ENCODE assay signal across 9 mouse cellular contexts in the genomic region with DNA sequence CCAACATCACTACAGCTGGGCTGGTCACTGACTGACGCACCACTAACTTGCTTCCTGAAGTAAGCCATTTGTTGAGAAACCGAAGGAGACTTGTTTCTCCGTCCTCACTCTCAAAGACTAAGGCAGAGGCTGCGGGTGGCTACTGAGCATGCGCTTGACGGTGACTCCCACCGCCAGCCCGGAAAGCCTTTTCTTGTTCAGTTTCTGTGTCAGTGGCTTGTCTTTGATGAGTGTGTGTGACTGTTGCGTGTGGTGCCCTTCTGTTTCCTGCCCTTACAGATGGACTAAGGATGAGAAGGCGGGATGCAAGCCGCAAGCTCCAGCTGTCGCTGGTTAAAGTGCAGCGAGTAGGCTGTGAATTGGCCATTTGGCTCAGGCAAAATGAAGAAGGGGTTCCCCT. TPM values are rescaled to one million over a fixed set of nuclear protein-coding genes. Genes with fewer than 3 reads are reported as not detected.
DNase-seq lines count a peak whose midpoint lies in the region; ATAC-seq and TF ChIP-seq lines count a peak whose summit lies in the region.
"Had no signal": no experiment of that assay in that cellular context is flagged by ENCODE, and none has a peak within 500 bp of the region (broad histone marks: within the 10 kb centered on the region; RNA-seq: fewer than 3 reads in every experiment).

No protein-coding gene starts in this region.

- H3K4me2 ChIP-seq in hindbrain, postnatal 0 days (ENCODE audit: low read depth, low read length) = peak overlapping the region; percentile 30

- ATAC-seq in hindbrain, postnatal 0 days = peak; percentile 67
- no peak for ATAC-seq in erythroid progenitor cell, adult 5-6 weeks (replicated peaks; ENCODE audit: low FRiP score, poor library complexity, severe bottlenecking)

- no peaks in the 10 kb centered on the region for H3K9me3 ChIP-seq in embryonic facial prominence, embryonic 10.5 days
- no peaks in the 10 kb centered on the region for H3K9me3 ChIP-seq in hindbrain, postnatal 0 days (ENCODE audit: low read length)
- H3K9me3 ChIP-seq in limb, embryonic 10.5 days (replicated peaks) = no peaks in the 10 kb centered on the region

- H3K4me1 ChIP-seq in embryonic facial prominence, embryonic 10.5 days = peaks cover 60% of the 10 kb centered on the region
- H3K4me1 ChIP-seq in hindbrain, postnatal 0 days (ENCODE audit: insufficient read depth, low read length) = peaks cover 8% of the 10 kb centered on the region
- H3K4me1 ChIP-seq in limb, embryonic 10.5 days = peaks cover 41% of the 10 kb centered on the region

- no peak overlapping the region for H3K4me3 ChIP-seq in embryonic facial prominence, embryonic 10.5 days
- H3K4me3 ChIP-seq in hindbrain, postnatal 0 days (ENCODE audit: low read length) = no peak overlapping the region
- H3K4me3 ChIP-seq in limb, embryonic 10.5 days = 0 out of 2 replicates have a peak overlapping the region, but pooled peaks have one; percentile 6

- H3K9ac ChIP-seq in hindbrain, postnatal 0 days (replicated peaks; ENCODE audit: low read length) = no peak overlapping the region
- H3K9ac ChIP-seq: liver, embryonic 14.5 days had no signal

- 0 out of 2 replicates have a peak overlapping the region, but pooled peaks have one; percentile 35 for H3K27ac ChIP-seq in embryonic facial prominence, embryonic 10.5 days (replicated peaks)
- no peak overlapping the region for H3K27ac ChIP-seq in hindbrain, postnatal 0 days
- H3K27ac ChIP-seq in limb, embryonic 10.5 days = peak overlapping the region; percentile 47; the same call in 1 of the 2 replicates
- H3K27ac ChIP-seq: liver, embryonic 14.5 days had no signal

- H3K36me3 ChIP-seq in embryonic facial prominence, embryonic 10.5 days (replicated peaks) = no peaks in the 10 kb centered on the region
- no peaks in the 10 kb centered on the region for H3K36me3 ChIP-seq in hindbrain, postnatal 0 days (ENCODE audit: insufficient read depth, low read length)
- no peaks in the 10 kb centered on the region for H3K36me3 ChIP-seq in limb, embryonic 10.5 days

- no peak for TF ChIP-seq CTCF in hindbrain, postnatal 0 days (IDR thresholded peaks at IDR 0.05; ENCODE audit: low read depth)

- H3K27me3 ChIP-seq in embryonic facial prominence, embryonic 10.5 days (replicated peaks; ENCODE audit: low read depth, poor library complexity, severe bottlenecking) = peaks cover 9% of the 10 kb centered on the region
- no peaks in the 10 kb centered on the region for H3K27me3 ChIP-seq in hindbrain, postnatal 0 days (ENCODE audit: insufficient read depth, low read length)
- H3K27me3 ChIP-seq in limb, embryonic 10.5 days (ENCODE audit: low read depth, poor library complexity, severe bottlenecking) = peaks cover 7% of the 10 kb centered on the region; the same call in 1 of the 2 replicates

- 76% methylated on average over 13 of the region's 13 CpGs for WGBS in embryonic facial prominence, embryonic 10.5 days
- 46% methylated on average over 13 of the region's 13 CpGs for WGBS in hindbrain, postnatal 0 days
- 66% methylated on average over 13 of the region's 13 CpGs for WGBS in limb, embryonic 10.5 days

- peak; percentile 39 to 45 for DNase-seq in left cerebral cortex, adult 18-20 months (ENCODE audit: low spot score in 2 of 2)
- no peak for DNase-seq in left cerebral cortex, adult 11 months (ENCODE audit: low spot score)
- DNase-seq in embryonic facial prominence, embryonic 10.5 days (ENCODE audit: low spot score) = no peak
- DNase-seq in hindbrain, postnatal 0 days (ENCODE audit: low spot score) = peak; percentile 68
- DNase-seq in limb, embryonic 10.5 days (ENCODE audit: low spot score) = no peak
- peak; percentile 52 to 57 for DNase-seq in right cerebral cortex, adult 2 months (ENCODE audit: low spot score in 2 of 2)
- DNase-seq in testis, postnatal 14 days (ENCODE audit: low spot score) = no peak

RNA-seq across cellular contexts. Expression of a gene that starts 5.1 kb away (rescaled TPM):
- total RNA-seq in left cerebral cortex, adult 18-20 months (2021) = not detected
- polyA plus RNA-seq in embryonic facial prominence, embryonic 10.5 days (2016; fragmentation: Nextera tagmentation; extraction: Ambion mirVana) = 0.67 and 1.4 TPM in 2 replicates
- 0.05 and 0.97 TPM in 2 replicates for total RNA-seq in hindbrain, postnatal 0 days (2014; rRNA removed)
- polyA plus RNA-seq in hindbrain, postnatal 0 days (2015; fragmentation: Nextera tagmentation; extraction: Ambion mirVana) = 0.08 TPM in 2 replicates
- polyA plus RNA-seq in limb, embryonic 10.5 days (2016; fragmentation: Nextera tagmentation; extraction: Ambion mirVana) = 0.05 and 0.20 TPM in 2 replicates
- total RNA-seq in erythroid progenitor cell, adult 5-6 weeks (2015; ENCODE audit: low replicate concordance) = not detected in 2 replicates
- not detected in 2 replicates for total RNA-seq in erythroid progenitor cell, adult 5-6 weeks (2017; ENCODE audit: low replicate concordance)

Comparison
In these comparisons a context has a peak if more than half of its experiments do, and no peak if none do; other contexts are left out.
1. DNase-seq: peak in left cerebral cortex, adult 18-20 months (2 of 2), hindbrain, postnatal 0 days (single experiment) and right cerebral cortex, adult 2 months (2 of 2); none in left cerebral cortex, adult 11 months (single experiment), embryonic facial prominence, embryonic 10.5 days (single experiment), limb, embryonic 10.5 days (single experiment) and testis, postnatal 14 days (single experiment).